Mouse (Mus musculus) urinary bladder, adult 18-20 months (tissue): ENCODE measurements around the gene Olfr49.
"Not testable (repeated sequence)": the region's sequence is repeated elsewhere in the genome, so short reads cannot be mapped to it uniquely, and the experiment has no call there.

Source experiments
- DNase-seq, 2 experiments: peaks; one replicate each; pipeline ENCODE4 v3.0.0; 2022; ENCODE audit warnings: low spot score in 2 of 2, mixed read lengths in 2 of 2

Gene Olfr49

DNA sequence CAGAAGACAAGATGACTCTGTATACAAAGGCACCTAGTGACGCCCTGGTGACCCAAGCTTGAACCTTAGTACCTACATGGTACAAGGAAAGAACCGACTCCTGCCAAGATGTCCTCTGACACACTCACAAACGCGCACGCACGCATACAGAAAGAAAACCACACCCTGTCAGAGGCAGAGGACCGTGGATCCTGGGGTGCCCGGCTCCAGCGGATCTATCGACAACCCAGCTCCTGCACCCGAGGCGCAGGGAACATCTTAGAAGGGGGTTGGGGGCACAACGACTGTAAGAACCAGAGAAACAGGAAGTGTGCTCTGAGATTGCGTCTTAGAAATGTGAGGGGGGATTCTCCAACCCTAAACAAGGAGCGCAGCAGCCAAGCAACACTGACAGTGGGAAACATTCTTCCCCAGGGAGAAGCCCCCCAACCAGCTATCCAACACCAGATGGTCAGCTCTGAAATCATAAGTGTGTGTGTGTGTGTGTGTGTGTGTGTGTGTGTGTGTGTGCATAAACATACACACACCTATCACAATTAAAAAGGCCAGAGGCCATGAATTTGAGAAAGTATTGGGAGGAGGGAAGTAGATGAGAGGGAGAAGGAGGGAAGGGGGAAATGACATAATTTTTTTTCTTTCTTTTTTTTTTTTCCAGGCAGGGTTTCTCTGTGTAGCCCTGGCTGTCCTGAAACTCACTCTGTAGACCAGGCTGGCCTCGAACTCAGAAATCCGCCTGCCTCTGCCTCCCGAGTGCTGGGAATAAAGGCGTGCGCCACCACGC, 53.4 kb downstream of the Olfr49 start:
- no peak for DNase-seq

DNA sequence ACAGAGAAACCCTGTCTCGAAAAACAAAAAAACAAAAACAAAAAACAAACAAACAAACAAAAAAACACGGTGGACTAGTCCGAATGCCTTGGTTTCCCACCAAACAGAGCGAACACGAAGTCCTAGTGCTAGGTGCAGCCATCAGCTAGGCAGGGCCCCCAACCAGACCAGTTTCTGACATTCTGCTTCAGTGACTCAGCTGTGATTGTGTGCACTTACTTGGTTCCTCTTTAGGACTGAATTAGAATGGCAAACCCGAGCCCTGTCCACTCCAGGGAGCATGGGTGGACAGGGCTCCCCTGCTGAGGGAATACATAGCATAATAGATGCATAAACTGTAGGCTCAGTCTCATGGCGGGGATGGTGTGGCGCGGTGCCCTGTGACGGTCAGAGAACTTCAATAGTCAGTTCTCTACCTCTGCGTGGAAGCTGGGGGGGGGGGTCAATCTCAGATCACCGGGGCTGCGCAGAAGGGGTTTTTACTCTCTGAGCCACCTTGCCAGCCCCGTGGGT, 54.0 kb downstream of the Olfr49 start:
- DNase-seq, result no peak

DNA sequence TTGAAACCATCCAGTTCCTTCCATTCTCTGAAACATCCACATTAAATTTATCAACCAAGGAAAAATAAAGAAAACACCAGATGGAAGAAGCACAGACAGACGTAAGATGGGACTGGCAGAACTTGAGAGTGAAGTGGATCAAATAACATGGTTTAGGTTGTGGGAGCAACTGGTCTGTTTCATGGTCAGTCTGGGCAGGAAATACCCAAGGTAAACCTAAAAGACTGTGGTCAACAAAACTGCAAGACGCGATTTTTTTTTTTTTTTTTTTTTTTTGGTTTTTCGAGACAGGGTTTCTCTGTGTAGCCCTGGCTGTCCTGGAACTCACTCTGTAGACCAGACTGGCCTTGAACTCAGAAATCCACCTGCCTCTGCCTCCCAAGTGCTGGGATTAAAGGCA, 54.9 kb downstream of the Olfr49 start:
- not testable (repeated sequence) for DNase-seq

DNA sequence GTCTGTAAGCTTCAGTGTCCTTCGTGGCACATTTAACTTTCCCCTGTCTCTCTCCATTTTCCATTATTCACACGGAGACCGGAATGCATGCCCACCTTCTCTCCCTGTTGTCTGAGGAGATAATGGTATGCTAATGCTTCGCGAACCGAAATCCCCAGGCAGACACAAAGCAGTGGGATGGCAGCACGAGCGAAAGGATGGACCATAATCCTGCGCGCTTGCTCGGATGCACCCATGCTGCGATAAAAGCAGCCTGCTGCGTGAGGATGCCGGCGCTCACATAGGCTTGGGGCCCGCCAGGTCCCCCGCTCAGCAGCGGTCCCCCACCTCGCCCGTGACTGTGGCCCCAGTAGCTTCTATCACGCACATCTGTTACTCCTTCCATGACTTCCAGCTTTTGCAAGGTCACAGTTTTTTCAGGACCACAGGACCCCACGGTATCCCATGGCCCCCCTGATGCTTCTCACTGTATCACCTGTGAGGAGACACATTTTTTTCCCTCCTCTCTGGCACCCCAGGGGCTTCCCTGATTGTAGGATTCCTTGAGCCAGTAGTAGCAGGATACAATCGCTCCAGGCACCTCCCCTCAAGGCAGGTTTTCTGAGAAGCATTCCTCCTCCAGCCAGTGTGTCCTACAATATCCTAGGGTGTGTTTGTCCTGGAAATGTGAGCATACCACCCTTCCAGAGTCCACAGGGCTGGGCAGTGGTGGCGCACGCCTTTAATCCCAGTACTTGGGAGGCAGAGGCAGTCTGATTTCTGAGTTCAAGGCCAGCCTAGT, 55.6 kb downstream of the Olfr49 start:
- no peak for DNase-seq

DNA sequence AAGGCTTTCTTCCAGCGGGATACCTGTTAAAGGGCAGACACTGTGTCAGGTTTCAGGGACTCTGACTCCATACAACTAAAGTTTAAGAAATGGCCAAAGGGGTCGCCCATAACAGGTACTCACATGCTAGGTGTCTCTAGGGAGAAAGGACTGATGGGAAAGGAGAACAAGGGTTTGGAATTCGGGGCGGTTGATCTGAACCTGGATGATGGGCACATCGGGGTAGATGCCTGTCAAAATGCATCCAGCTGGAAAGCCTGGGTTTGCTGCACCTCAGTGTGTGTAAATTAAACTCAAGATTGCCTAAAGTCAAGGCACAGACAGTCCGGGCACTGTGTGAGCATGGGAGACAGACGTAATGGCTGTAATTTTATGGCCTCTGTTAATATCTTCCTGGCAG, 56.2 kb downstream of the Olfr49 start:
- no peak for DNase-seq
